In the genomic region with DNA sequence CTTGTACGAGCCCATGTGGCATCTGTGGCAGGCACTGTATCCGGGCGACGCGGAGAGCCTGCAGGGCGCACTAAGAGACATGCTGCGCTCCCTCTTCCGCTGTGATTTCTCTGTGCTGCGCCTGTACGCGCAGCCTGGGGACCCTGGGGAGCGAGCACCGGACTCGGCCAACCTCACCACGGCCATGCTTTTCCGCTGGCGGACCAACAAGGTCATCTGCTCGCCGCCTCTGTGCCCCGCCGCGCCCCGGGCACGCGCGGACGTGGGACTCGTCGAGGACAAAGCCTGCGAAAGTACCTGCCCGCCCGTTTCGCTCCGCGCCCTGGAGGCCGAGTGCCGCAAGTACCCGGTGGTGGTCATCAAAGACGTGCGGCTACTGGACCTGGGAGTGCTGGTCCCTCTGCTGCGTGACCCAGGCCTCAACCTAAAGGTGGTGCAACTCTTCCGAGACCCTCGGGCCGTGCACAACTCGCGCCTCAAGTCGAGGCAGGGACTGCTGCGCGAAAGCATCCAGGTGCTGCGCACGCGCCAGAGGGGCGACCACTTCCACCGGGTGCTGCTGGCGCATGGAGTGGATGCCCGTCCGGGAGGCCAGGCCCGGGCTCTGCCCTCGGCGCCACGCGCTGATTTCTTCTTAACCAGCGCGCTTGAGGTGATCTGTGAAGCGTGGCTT, we compare ENCODE assay signal across 8 mouse cellular contexts. TPM values are rescaled to one million over a fixed set of nuclear protein-coding genes. Genes with fewer than 3 reads are reported as not detected.
DNase-seq lines count a peak whose midpoint lies in the region; ATAC-seq and TF ChIP-seq lines count a peak whose summit lies in the region.

No protein-coding gene starts in this region.

- TF ChIP-seq POLR2A in embryonic fibroblast, embryonic 13.5 days (IDR thresholded peaks at IDR 0.05; ENCODE audit: low read depth, low read length), result no peak

- peak; percentile 62 for ATAC-seq in hindbrain, embryonic 12.5 days (ENCODE audit: low FRiP score)
- no peak for ATAC-seq in liver, embryonic 13.5 days (ENCODE audit: low read depth)
- ATAC-seq in neural tube, embryonic 13.5 days (ENCODE audit: low read depth), result peak; percentile 82

- DNase-seq in kidney, adult 18-20 months, result peak; percentile 13
- no peak for DNase-seq in kidney, adult 11 months
- DNase-seq in adrenal gland, adult 18-20 months (ENCODE audit: low spot score in 2 of 2), result peak; percentile 6 to 20
- DNase-seq in liver, embryonic 13.5 days, result no peak
- DNase-seq in left cerebral cortex, postnatal 14 days (ENCODE audit: low spot score in 2 of 2), result no peak

- no peaks in the 10 kb centered on the region for H3K9me3 ChIP-seq in hindbrain, embryonic 12.5 days (replicated peaks)
- no peaks in the 10 kb centered on the region for H3K9me3 ChIP-seq in liver, embryonic 13.5 days (replicated peaks)
- H3K9me3 ChIP-seq in neural tube, embryonic 13.5 days, result no peaks in the 10 kb centered on the region

- H3K27me3 ChIP-seq in hindbrain, embryonic 12.5 days, result peaks cover 12% of the 10 kb centered on the region; the same call in 1 of the 2 replicates
- H3K27me3 ChIP-seq in liver, embryonic 13.5 days, result peaks cover 27% of the 10 kb centered on the region
- peaks cover 12% of the 10 kb centered on the region for H3K27me3 ChIP-seq in neural tube, embryonic 13.5 days

- H3K27ac ChIP-seq in embryonic fibroblast, embryonic 13.5 days (ENCODE audit: insufficient read depth, low read length), result no peak overlapping the region
- H3K27ac ChIP-seq in hindbrain, embryonic 12.5 days, result no peak overlapping the region
- H3K27ac ChIP-seq in liver, embryonic 13.5 days, result no peak overlapping the region
- H3K27ac ChIP-seq in neural tube, embryonic 13.5 days (replicated peaks), result no peak overlapping the region

- peak overlapping the region; percentile 75 for H3K4me2 ChIP-seq in hindbrain, embryonic 12.5 days (replicated peaks)
- H3K4me2 ChIP-seq in liver, embryonic 13.5 days, result peak overlapping the region; percentile 60
- H3K4me2 ChIP-seq in neural tube, embryonic 13.5 days, result peak overlapping the region; percentile 71

- no peaks in the 10 kb centered on the region for H3K4me1 ChIP-seq in embryonic fibroblast, embryonic 13.5 days (ENCODE audit: control insufficient read depth, insufficient read depth, low read length)
- H3K4me1 ChIP-seq in hindbrain, embryonic 12.5 days, result no peaks in the 10 kb centered on the region
- no peaks in the 10 kb centered on the region for H3K4me1 ChIP-seq in liver, embryonic 13.5 days (replicated peaks)
- no peaks in the 10 kb centered on the region for H3K4me1 ChIP-seq in neural tube, embryonic 13.5 days (replicated peaks)

- TF ChIP-seq CTCF in embryonic fibroblast, embryonic 13.5 days (IDR thresholded peaks at IDR 0.05; ENCODE audit: borderline replicate concordance, insufficient read depth, low read length), result no peak

- H3K36me3 ChIP-seq in hindbrain, embryonic 12.5 days, result no peaks in the 10 kb centered on the region
- no peaks in the 10 kb centered on the region for H3K36me3 ChIP-seq in liver, embryonic 13.5 days
- no peaks in the 10 kb centered on the region for H3K36me3 ChIP-seq in neural tube, embryonic 13.5 days

- 19% methylated on average over 62 of the region's 65 CpGs for WGBS in hindbrain, embryonic 12.5 days
- 17% methylated on average over 59 of the region's 65 CpGs for WGBS in liver, embryonic 13.5 days (ENCODE audit: insufficient replicate concordance)
- 24% methylated on average over 65 of the region's 65 CpGs for WGBS in neural tube, embryonic 13.5 days

- peak overlapping the region; percentile 56 for H3K4me3 ChIP-seq in embryonic fibroblast, embryonic 13.5 days (ENCODE audit: insufficient read depth, low read length)
- peak overlapping the region; percentile 44 for H3K4me3 ChIP-seq in hindbrain, embryonic 12.5 days
- H3K4me3 ChIP-seq in liver, embryonic 13.5 days (replicated peaks), result peak overlapping the region; percentile 43
- peak overlapping the region; percentile 46 for H3K4me3 ChIP-seq in neural tube, embryonic 13.5 days

- H3K9ac ChIP-seq in hindbrain, embryonic 12.5 days, result peak overlapping the region; percentile 27; the same call in 1 of the 2 replicates
- no peak overlapping the region for H3K9ac ChIP-seq in liver, embryonic 13.5 days
- peak overlapping the region; percentile 62 for H3K9ac ChIP-seq in neural tube, embryonic 13.5 days

- intact Hi-C loops in left cerebral cortex, postnatal 14 days (cut with DNase I), result no loop called here

RNA-seq across cellular contexts. Expression of gene Chst7, which starts 0.9 kb away (rescaled TPM):
- total RNA-seq in adrenal gland, adult 18-20 months (2021), result 1 to 10 TPM; 1.1 to 1.2 TPM
- 3.0 and 5.8 TPM in 2 replicates for polyA plus RNA-seq in embryonic fibroblast, embryonic 13.5 days (2011; ENCODE audit: insufficient read length, low read depth, missing spikeins)
- 3.3 and 4.0 TPM in 2 replicates for polyA plus RNA-seq in hindbrain, embryonic 12.5 days (2016; fragmentation: Nextera tagmentation; extraction: Ambion mirVana)
- 1.0 and 1.1 TPM in 2 replicates for polyA plus RNA-seq in liver, embryonic 13.5 days (2015; fragmentation: Nextera tagmentation; extraction: Ambion mirVana)
- 3.6 and 3.9 TPM in 2 replicates for polyA plus RNA-seq in neural tube, embryonic 13.5 days (2015; fragmentation: Nextera tagmentation; extraction: Ambion mirVana)
- 1 to 10 TPM; 3.0 to 3.4 TPM for total RNA-seq in left cerebral cortex, postnatal 14 days (2021)

Comparison
In these comparisons a context has a peak if more than half of its experiments do, and no peak if none do; other contexts are left out.
1. DNase-seq: peak in kidney, adult 18-20 months (single experiment) and adrenal gland, adult 18-20 months (2 of 2); none in kidney, adult 11 months (single experiment), liver, embryonic 13.5 days (single experiment) and left cerebral cortex, postnatal 14 days (0 of 2).
2. Peak in every context shown above with its lines, with median percentiles within 50 percentile points of each other: H3K4me3 ChIP-seq and H3K4me2 ChIP-seq.